Mouse (Mus musculus) spleen, adult 2 months (tissue): Measurements from ENCODE around the gene Fgfr2.
A peak's percentile ranks its signal among the peaks of the same experiment; 100 is the strongest.

Experiments
- CTCF ChIP-seq: fragments of 200-500 bp; IDR thresholded peaks from 2 replicates; pipeline ENCODE4 v1.5.1; 2011; ENCODE audit warnings: mild to moderate bottlenecking, inconsistent platforms; ENCODE audit not compliant: insufficient read depth, insufficient read length, insufficient replicate concordance; ENCODE audit errors: extremely low read depth
- POLR2A ChIP-seq: fragments of 200-500 bp; IDR thresholded peaks from 2 replicates; pipeline ENCODE4 v1.6.1; 2011; ENCODE audit warnings: low read depth, low read length, inconsistent platforms

GRCm38 (mm10) chr7:131539979-131540378, 1583.2 kb downstream of the Fgfr2 start:
- TF ChIP-seq POLR2A (no peak), CTCF (peak; percentile 77; the same call in 1 of the 2 replicates)
